Mouse (Mus musculus) kidney, adult 8-10 months (tissue): ENCODE data around the gene Rad51b.

Experiments
- DNase-seq, 2 experiments: peaks; one replicate each; pipeline ENCODE4 v3.0.0; 2022

Rad51b gene

GRCm38 (mm10) chr12:79441210-79442005 lies 144.3 kb downstream of the Rad51b start:
- DNase-seq = no peak

DNA sequence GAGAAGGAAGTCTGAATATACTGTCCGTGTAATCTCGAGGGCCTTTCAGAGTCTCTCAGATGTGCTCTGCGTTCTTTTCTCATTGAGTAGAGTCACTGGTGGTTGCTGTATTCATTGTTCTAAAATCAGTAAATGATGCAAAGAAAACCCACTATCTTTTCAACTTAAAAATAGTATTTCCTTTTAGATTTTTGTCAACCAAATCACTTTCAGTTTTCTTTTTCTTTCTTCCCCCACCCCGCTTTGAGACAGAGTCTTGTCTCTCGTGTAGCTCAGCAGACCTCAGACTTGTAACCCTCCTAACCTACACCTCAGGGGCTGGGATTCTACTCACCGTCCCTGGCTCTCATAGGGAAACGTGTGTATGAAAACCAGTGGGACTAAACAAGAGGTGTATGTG lies 145.0 kb downstream of the Rad51b start:
- no peak for DNase-seq

GRCm38 (mm10) chr12:79442836-79443390 lies 145.8 kb downstream of the Rad51b start:
- DNase-seq = no peak

DNA sequence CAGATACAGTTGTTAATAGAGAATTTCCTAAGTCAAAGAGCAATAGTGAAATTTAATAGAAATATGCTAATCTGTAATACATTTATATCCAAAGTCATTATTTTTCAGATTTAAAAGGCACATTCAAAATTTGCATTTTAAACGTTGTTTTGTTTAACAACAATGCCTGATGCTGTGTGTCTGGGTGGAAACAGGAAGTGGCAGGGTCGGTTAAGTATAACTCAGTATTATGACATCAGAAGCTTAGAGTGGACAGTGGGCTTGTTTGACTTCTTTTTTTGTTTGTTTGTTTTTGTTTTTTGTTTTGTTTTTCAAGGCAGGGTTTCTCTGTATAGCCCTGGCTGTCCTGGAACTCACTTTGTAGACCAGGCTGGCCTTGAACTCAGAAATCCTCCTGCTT lies 147.6 kb downstream of the Rad51b start:
- no peak for DNase-seq

- no peak for DNase-seq
Measured at GRCm38 (mm10) chr12:79447039-79447438, 150.0 kb downstream of the Rad51b start.

DNA sequence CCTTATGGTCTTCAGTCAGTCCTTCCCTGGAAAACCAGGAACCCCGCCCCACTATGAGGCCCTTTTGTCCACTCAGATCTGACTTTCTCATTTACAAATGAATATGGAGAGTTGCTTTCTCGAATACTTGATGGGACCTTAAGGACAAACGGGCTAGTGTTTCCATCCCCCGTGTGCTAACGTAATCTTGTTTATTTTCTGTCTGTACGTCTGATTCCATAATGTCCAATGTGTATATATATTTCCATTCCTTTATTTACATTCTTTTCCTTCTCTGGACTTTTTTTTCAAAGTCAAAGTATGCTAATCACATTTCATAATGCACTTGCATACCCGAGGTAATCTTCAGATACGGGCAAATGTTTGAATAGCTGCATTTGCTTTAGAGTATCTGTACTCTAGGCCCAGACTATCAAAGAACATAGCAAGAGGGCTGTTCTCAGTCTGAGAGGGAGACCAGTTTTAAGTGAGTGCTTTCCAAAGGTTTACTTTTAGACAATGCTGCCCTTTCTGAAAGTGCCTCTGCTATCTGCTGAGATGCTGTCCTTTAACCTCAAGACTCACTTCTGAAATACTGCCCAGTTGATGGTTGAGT lies 152.8 kb downstream of the Rad51b start:
- DNase-seq = no peak

GRCm38 (mm10) chr12:79452882-79453281 lies 155.8 kb downstream of the Rad51b start:
- no peak for DNase-seq

DNA sequence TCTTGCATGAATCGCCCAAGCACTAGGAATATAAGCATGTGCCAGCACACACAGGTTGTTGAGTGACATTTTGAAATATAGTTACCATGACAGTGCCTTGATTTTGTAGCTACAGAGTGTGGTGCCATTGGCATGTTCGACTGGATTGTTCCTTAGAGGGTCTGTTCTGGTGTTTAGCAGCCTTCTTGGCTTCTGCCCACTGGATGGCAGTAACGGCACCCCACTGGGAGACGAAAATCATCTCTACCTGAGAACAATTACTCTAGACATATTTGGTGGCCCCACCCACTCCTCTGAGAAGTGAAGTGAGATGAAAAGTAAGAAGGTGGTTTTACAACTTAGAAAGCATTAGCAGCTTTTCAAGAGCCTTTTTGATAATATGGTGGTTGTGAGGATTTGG lies 156.9 kb downstream of the Rad51b start:
- DNase-seq = no peak

GRCm38 (mm10) chr12:79455061-79455847 lies 158.2 kb downstream of the Rad51b start:
- DNase-seq = no peak

- DNase-seq = no peak
Measured at GRCm38 (mm10) chr12:79455848-79456164, 158.7 kb downstream of the Rad51b start.

- DNase-seq = no peak
Measured at GRCm38 (mm10) chr12:79456251-79456650, 159.2 kb downstream of the Rad51b start.

GRCm38 (mm10) chr12:79463371-79463770 lies 166.3 kb downstream of the Rad51b start:
- no peak for DNase-seq

- no peak for DNase-seq
Measured at GRCm38 (mm10) chr12:79470113-79470512, 173.0 kb downstream of the Rad51b start.

DNA sequence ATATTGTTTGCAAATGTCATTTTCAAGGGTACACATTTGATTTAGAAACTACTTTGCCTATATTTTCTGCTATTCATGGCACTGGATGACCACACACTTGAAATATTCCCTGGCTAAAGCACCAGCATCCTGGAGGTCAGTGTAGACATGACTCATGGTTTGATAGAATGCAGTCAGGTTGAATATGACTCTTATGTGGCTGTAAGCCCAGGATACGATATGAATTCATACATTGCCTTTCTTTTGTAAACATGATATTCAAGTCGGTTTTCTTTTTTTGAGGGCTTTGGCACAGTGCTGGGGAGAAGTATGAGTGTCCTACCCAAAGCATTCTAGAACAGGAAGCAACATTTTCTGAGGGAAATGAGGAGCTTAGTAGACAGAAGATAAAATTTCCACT lies 174.8 kb downstream of the Rad51b start:
- DNase-seq = no peak

DNA sequence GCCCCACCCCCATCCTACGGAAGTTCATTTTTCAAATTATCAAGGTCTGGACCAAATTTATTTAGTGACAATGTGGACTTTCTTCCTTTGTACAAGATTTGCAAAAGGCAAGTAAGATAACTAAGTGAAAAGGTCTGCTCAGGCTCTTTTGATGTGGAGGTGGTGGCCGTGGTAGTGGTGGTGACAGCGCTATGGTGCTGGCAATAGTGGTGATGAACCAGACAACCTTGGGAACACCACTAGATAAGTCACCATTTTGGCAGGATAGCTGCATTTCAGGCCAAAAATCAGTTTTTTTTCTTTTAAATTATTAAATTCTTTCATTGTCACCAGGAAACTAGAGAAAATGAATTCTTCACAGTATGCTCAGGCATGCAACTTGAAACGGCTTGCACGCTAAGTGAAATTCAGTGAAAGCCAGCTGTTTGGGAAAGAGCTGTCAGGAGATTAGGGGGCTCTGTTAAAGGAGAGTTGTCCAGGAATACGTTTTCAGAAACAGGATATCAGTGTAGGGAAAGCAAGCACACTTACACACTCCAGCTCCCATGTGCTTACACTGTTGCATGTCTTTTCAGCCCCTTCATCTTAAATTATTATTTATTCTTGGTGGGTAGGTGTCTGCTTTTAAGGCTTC lies 179.4 kb downstream of the Rad51b start:
- no peak for DNase-seq

DNA sequence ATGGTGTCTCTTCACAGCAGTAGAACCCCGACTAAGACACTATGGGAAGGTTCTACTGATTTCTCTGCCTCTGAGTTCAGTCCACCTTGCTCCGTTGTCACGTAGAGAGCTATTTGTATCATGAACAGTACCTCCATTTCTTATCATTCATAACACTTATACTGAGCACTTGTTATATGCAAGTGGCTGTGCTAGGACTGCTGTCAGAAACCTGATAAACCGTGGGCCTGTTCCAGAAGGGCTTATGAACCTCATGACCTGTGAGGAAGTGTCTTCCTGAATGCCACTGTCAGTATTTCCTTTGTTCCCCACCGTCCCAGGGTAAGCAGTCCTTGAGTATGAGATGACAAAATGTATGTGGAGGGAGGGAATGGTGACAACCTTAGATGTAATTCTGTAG lies 181.7 kb downstream of the Rad51b start:
- no peak for DNase-seq

DNA sequence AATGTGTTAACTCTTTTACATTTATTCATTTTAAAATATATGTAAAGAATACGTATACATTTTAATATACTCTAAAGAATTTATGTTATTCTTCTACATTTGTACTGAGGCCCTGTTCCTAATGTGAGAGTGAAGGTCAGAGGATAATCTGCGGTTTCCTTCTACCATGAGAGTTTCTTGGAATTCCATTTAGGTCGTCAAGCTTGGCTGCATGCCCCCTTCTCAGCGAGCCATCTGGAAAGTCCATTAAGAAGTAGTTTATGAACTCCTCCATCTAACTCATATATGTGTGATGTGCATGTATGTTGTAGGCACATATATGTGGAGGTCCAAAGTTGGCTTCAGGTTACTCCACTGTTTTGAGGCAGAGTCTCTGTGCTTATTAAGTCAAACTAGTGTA lies 188.4 kb downstream of the Rad51b start:
- no peak for DNase-seq

DNA sequence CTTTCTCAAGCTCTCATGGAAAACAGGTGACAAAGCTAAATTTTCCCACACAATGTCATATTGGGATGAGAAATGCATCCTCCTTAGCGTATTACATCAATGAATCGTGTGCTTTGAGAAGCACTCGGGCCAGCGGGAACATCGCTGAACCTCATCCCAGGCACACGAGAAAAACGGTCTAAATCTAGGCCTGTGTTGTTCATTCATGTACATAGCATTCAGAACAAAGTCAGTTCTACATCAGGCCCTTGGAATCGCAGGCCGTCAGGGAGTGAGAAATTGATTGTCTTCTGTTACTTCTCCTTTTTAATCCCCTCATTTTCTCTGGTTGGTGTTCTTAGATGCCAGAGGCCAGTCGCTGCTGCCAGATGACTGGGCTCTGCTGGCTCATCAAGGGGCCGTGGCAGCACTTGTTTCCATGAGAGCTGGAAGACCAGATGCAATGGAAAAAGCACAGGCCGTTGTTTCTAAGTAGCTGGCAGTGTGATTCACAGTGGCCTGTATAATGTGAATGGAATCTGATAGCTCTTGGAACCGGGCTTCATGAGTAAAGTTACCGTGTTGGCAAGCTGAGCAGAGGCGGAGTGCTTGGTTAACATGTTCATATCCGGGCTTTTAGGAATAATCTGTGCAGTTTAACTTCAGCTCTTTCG lies 191.6 kb downstream of the Rad51b start:
- no peak for DNase-seq

DNA sequence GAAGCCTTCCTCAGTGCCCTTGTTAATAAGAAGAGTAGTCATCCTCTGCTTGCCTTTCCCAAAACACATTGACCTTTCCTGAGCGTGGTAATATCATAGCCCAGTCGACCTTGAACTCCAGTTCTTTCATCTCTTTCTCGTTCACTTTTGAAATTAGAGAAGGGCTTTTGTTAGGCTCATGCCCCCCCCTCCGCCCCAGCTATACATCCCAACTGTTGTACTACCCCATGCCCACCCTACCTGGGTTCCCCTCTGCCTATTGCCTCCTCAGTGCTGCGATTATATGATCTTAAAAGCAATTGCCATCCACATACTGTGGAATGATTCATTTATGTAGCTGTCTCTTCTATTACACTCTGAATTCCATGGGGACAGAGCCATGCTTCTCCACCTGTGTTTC lies 193.5 kb downstream of the Rad51b start:
- no peak for DNase-seq

DNA sequence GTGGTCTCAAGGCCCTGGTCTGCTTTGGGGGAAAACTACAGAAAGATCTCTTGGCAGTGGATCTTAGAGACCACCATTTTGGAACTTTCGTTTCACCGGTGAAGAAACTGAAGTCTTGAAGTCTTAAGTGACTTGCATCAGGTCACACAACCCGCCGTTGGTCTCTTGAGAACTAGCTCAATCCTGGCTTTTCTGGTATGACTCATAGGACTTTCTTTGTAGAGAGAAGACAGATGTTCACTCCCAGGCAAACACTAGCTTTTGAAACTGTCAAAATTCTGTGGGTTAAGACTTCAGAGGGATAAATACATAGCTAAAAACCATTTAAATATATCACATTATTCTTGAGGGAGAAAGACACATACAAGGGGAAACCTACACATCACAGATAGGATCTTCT lies 195.1 kb downstream of the Rad51b start:
- DNase-seq = no peak

DNA sequence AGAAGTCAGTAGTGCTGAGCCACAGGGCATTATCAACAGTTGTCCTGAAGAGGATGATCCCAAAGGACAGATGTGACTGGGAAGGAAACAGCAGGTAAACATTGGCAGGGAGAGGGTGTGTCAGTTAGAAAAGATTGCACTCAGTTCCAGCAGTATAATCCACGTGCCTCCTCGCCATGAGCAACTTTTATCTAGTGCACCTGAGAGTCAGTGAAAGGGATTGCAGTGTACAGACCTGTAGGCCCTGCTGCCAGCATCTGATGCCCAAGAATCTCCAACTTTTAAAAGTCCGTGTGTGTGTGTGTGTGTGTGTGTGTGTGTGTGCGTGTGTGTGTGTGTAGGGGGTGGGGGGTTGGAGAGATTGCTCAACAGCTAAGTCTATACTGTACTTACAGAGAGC lies 195.5 kb downstream of the Rad51b start:
- no peak for DNase-seq

DNA sequence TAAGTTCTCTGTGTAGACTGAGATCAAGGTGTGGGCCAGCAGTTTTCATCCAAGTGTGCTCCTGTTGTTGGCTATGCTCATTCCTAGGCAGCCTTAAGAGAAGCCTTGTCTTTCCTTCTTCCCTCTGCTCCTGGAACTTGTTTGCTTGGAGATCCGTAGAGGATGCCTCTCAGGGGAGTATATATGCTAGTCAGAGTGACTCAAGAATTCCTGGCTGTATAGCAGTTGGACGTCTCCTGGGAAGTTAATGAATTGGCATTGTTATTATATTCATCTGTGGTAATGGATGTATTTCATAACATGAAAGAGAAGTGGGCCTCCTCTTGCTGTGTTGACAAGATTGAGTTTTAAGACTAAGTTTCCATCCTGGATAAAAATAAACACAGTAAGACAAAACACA lies 196.4 kb downstream of the Rad51b start:
- no peak for DNase-seq

- DNase-seq = no peak
Measured at GRCm38 (mm10) chr12:79498326-79498725, 201.2 kb downstream of the Rad51b start.
